Mouse (Mus musculus) heart, adult 8-10 months (tissue): Measurements from ENCODE around the gene Gm9745. TPM values are rescaled to one million over a fixed set of nuclear protein-coding genes. Genes with fewer than 3 reads are reported as not detected.
A peak's percentile ranks its signal among the peaks of the same experiment; 100 is the strongest.
"Not testable (repeated sequence)": the region's sequence is repeated elsewhere in the genome, so short reads cannot be mapped to it uniquely, and the experiment has no call there.

Experiments
- DNase-seq: peaks from one replicate; pipeline ENCODE4 v3.0.0; 2022; ENCODE audit warnings: low spot score
- total RNA-seq, 4 experiments: library from RNA; stranded (reverse); gene quantifications; 2 replicates each; pipeline ENCODE4 v1.2.4; 2022

The Gm9745 gene
- not detected for total RNA-seq

DNA sequence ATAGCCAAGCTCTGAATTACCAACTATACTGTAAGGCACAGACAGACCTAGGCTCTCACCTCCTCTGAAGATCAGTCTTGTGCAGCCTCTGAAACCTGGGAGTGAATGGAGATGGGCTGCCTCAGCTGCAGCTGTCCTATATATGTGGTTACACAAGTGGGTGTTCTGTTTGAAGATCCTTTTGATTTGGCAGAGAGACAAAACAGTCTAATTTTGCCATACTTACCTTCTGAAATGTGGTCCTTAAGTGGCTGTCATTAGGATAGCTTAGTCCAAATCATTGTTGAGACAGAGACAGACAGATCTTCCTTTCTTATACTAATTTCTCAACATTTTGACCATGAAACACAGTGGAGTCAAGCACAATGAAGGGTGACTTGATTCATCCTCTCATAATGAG lies at the start of gene Gm9745:
Gene Gm9745, minus strand, starts transcription at position 101 of the 400 bp plus-strand sequence.
- not testable (repeated sequence) for DNase-seq

DNA sequence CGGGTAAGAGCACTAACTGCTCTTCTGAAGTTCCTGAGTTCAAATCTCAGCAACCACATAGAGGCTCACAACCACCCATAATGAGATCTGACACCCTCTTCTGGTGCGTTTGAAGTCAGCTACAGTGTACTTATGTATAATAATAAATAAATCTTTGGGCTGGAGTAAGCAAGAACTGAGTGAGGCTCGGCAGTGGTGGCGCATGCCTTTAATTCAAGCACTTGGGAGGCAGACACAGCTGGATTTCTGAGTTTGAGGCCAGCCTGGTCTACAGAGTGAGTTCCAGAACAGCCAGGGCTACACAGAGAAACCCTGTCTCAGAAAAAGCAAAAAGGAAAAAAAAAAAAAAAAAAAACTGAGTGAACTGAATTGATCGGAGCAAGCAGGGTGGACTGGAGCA lies 49.2 kb upstream of the Gm9745 start:
- not testable (repeated sequence) for DNase-seq

DNA sequence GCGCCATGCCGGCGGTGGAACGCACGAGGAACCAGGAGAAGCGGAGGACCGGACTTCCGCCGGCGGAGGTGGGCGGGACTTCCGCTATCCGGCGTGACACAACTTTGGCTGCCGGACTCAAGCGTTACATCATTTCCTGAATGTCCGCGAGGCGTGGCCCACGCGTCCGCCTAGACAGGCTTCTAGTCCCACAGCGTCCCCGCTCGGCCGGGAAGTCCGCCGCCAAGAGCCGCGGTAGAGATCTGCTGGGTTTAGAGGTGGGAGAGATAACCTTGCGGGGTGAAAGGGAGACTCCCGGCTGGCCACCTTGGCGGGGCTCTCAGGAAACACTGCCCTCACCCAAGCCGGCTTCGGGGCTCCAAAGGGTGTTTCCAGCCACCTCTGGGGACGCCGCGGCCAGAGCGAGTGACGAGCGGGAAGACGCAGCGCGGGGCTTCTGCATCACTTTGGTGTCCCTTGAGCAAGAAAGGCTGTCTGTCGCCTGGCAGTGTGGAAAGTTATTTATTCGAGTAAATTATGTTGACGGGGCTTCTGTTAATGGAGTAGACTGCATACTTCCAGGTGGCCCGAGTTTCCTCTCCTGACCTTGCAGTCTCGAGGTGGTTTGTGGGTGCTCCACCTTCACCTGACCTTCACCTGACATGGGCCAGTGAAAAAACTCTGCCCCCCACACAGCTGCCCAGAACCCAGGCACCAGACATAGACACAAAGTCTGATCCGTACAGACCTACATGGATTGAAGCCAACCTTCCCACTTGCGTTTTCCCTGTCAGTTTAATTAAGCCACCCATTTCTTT lies 48.2 kb upstream of the Gm9745 start, which contains the start of gene Gtpbp4:
Gene Gtpbp4, minus strand, starts transcription at position 94 of the 797 bp plus-strand sequence.
- peak; percentile 97 for DNase-seq

DNA sequence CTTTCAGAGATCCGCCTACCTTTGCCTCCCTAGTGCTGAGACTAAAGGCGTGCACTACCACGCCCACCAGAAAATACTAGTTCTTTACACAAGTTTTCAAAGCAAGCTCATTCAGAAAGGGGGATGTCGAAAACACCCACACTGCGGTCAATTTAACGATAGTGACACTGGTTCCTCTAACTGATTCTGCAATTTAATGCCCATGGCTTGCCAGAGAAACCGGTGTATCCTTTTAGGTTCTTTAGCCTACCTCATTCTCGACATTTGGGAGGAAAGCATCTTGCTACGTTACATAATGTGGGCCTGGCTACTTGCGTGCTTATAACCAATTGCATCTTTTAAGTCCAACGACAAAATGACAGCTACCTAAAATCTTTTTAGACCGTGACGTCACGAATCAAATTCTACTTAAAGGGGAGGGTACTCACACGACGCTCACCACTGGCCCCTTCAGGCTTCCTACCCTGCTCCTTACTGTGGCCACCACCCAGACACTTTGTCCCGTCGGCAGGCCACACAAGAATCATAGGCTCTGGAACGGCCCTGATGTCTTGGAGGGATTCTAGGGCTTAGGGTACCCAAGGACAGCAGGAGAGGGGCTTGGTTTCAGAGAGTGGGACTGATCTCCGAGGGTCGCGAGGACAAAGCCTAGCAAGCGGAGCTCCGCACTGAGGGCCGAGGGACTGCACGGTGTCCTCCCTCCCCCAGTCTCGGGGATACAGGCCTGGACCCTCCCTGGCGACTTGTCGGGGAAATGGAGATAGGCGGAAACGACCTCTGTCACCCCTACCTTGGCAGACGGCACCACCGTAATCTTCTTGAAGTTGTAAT lies 47.3 kb upstream of the Gm9745 start:
- DNase-seq = no peak

DNA sequence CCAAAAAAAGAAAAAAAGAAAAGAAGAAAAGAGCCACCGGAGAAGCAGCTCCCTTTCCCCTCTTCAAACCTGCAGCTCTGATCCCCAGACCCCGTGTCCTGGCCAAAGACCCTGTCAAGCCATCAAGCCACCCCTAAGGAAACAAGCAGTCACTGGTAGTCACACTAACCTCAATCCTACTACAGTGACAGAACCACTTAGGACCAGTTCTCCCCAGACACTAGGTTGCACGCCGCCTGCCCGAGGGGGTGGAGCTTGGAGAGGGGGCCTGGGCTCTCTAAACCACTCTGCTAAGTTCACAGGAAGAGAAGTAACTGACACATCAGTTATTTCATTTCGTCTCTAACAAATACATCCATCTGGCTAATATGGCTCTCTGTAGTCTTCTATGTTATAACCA lies 44.2 kb upstream of the Gm9745 start:
- DNase-seq = no peak

DNA sequence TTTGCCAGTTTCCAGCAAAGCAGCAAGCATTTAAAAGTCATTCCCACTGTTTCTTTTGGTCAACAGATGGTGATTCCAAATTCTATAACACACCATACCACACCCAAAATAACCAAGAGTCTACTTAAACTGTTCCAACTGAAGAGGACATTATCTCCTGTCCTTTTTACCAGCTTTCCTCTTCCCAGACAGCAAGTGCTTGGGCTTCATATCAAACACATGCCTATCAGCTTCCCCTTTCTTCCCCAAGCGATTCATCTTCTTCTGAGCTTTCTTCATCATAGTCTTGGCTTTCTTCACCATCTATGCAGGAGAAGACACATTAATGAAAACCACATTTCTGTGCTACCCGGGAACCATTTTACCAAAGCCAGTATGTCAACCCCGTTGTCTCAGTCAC lies 24.9 kb upstream of the Gm9745 start:
- DNase-seq = no peak

DNA sequence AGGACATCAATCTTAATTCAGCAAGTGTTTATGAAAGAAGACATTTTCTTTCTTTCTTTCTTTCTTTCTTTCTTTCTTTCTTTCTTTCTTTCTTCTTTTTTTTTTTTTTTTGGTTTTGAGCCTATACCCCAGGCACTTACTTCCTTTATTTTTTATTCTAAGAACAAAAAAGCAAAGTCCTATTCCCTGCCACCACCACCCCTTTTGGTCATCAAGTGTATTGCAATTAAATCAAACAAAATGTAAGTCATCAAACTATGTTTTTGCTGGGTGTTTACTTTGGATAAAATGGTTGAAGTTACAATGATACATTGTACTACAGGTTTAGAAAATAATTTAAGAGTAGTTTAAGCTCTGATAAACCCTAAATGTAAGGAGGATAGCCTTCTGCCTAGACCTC lies 24.3 kb upstream of the Gm9745 start:
- no peak for DNase-seq

DNA sequence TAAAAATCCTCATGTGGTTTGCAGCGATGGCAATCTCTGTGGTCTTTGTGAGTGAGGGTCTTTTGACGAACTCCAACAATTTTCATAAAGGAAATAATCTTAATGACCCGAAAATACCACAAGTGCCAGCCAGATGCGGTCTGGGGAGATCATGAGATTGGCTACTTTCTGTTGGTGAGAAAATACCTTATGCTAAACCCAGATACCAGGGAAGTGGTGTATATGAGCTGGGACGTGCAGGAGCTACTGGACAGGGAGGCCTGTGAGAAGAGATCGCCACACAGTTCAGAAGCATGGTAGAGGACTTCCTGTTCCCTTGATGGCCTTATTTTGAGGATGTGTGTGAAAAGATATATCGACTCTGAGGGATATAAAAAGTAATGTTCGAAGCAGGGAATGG lies 19.7 kb upstream of the Gm9745 start:
- DNase-seq = no peak

DNA sequence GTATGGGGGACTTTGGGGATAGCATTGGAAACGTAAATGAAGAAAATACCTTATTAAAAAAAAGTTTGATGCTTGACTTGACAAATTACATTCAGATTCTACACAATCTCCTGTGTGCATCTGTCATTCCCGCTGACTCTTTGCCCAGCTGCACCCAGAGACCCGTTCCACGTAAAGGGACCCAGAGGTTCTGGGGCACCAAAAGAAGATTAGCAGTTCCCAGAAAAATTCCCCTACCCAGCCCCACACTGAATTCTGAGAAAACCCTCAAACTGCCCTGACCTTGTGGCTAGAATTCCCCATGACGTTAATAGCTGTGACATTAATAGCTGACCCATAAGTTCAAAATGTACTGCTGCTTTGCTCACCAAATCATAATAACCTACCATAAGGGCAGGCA lies 17.2 kb upstream of the Gm9745 start:
- DNase-seq = no peak

DNA sequence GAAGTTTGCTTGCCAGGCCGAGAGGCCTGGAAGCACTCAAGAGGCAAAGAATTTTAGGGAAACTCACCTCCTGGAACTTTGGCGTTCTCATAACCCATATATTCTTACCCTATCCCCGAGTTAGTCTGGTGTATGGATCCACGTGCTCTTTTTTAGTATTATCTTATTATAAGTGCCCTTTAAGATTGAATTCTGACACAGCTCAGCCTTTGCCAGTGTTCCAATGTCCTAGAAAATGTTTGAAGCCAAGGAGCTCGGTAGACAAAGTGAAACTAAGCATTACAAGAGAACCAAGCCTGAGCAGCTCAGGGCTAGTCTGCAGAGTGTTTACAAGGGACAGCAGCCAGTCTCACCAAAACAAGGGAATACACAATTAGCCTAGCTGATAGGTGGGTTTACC lies 14.2 kb upstream of the Gm9745 start:
- peak; percentile 3 for DNase-seq

DNA sequence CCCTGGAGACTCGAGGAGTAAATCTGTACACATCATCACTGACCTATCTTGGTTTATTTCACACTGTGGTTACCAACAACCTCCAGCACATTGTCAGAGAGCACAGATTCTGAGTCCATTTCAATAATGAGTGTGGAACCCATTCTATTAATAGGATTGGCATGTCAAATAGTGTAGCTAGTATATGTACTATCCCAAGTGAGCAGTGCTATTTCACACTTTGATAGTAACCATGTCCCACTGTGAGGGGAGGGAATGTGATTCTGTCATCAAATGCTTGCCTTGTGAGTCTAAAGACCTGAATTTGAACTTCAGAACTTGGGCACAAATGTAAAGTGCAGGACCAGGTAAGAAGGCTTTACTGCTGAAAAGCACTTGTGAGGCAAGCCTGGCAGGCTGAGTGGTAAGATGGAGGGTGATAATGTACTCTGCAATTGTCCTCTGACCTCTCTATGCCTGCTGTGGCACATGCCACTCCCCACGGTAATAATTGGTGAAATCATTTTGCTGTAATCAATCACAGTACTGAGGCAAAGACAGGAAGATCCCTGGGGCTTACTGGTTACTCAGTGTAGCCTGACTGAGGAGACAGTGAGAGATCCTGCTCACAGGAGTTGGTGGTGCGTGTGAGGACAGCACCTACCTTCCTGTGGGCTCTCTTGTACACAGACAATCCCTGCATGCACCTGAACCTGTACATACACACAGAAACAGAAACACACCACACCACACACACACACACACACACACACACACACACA lies 13.3 kb upstream of the Gm9745 start:
- DNase-seq = not testable (repeated sequence)

DNA sequence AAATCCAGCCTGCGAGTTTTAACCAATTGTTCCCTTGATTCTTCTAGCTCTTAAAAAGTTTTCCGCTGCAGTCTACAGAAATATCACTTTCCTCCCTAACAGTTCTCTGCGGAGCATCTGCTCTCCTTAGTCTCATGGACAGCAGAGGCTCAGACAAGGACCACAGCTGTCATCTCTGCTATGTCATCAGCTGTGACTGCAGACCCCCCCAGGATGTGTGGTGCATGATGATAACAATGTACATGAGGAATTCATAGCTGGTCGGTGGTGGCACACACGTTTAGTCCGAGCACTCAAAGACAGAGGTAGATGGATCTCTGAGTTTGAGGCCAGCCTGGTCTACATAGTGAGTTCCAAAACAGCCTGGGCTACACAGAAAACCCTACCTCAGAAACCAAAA lies 11.5 kb upstream of the Gm9745 start:
- DNase-seq = not testable (repeated sequence)

DNA sequence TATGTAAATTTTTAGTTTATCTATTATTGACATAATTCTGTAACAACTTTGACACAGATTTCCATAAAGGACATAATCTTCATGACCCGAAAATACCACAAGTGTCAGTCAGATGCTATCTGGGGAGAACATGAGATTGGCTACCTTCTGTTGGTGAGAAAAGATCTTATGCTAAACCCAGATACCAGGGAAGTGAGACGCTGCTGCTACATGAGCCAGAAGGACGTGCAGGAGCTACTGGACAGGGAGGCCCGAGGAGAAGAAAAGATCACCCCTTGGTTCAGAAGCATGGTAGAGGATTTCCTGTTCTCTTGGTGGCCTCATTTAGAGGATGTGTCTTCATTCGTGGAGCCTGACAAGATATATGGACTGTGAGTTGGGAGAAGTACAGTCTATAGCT lies 11.0 kb upstream of the Gm9745 start:
- DNase-seq = not testable (repeated sequence)

DNA sequence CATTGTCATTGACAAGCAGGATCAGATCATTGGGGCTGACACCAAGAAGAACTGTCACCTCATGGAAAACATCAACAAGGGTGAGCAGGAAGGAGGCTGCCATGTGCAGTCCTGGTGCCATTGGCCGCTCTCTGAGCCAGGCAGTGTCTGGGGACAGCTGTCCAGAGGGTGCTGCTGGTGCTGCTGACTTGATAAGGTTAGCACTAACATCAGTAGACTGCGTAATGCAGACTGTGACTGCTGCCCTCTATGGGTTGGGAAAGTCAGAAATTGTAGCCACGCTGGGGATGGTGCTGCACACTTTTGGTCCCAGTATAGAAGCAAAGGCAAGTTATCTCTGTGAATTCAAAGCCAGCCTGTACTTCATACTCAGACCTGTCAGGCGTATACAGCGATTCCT lies 8.8 kb upstream of the Gm9745 start:
- DNase-seq = not testable (repeated sequence)

DNA sequence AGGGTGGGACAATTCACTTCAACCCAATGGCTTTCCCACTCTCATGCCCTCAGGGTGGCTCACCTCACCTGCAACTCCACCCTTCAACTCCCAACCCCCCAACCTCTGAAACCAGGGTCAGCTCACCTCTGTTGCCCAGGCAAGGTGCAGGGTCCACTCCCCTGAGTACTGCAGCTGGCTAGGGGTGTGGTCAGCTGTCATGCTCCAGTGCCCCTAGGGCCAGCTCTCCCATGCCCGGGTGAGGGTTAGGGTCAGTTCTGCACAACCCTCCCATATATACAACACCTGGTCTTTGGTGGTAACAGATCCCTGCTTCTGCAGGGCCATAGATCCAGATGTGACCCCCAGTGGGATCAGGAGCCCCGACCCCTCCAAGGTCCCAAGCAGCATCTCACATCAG lies 7.1 kb upstream of the Gm9745 start:
- not testable (repeated sequence) for DNase-seq

DNA sequence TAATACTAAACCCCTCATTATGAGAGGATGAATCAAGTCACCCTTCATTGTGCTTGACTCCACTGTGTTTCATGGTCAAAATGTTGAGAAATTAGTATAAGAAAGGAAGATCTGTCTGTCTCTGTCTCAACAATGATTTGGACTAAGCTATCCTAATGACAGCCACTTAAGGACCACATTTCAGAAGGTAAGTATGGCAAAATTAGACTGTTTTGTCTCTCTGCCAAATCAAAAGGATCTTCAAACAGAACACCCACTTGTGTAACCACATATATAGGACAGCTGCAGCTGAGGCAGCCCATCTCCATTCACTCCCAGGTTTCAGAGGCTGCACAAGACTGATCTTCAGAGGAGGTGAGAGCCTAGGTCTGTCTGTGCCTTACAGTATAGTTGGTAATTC lies 4.5 kb upstream of the Gm9745 start, which contains the start of gene Idi2:
Gene Idi2, plus strand, starts transcription at position 301 of the 400 bp plus-strand sequence.
- not testable (repeated sequence) for DNase-seq

DNA sequence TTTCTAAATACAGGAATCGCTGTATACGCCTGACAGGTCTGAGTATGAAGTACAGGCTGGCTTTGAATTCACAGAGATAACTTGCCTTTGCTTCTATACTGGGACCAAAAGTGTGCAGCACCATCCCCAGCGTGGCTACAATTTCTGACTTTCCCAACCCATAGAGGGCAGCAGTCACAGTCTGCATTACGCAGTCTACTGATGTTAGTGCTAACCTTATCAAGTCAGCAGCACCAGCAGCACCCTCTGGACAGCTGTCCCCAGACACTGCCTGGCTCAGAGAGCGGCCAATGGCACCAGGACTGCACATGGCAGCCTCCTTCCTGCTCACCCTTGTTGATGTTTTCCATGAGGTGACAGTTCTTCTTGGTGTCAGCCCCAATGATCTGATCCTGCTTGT lies 4.2 kb downstream of the Gm9745 start:
- not testable (repeated sequence) for DNase-seq

DNA sequence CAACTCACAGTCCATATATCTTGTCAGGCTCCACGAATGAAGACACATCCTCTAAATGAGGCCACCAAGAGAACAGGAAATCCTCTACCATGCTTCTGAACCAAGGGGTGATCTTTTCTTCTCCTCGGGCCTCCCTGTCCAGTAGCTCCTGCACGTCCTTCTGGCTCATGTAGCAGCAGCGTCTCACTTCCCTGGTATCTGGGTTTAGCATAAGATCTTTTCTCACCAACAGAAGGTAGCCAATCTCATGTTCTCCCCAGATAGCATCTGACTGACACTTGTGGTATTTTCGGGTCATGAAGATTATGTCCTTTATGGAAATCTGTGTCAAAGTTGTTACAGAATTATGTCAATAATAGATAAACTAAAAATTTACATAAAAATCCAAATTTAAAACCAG lies 6.3 kb downstream of the Gm9745 start:
- not testable (repeated sequence) for DNase-seq

DNA sequence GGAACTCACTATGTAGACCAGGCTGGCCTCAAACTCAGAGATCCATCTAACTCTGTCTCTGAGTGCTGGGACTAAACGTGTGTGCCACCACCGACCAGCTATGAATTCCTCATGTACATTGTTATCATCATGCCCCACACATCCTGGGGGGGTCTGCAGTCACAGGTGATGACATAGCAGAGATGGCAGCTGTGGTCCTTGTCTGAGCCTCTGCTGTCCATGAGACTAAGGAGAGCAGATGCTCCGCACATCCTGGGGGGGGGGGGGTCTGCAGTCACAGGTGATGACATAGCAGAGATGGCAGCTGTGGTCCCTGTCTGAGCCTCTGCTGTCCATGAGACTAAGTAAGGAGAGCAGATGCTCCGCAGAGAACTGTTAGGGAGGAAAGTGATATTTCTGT lies 6.9 kb downstream of the Gm9745 start:
- DNase-seq = not testable (repeated sequence)

DNA sequence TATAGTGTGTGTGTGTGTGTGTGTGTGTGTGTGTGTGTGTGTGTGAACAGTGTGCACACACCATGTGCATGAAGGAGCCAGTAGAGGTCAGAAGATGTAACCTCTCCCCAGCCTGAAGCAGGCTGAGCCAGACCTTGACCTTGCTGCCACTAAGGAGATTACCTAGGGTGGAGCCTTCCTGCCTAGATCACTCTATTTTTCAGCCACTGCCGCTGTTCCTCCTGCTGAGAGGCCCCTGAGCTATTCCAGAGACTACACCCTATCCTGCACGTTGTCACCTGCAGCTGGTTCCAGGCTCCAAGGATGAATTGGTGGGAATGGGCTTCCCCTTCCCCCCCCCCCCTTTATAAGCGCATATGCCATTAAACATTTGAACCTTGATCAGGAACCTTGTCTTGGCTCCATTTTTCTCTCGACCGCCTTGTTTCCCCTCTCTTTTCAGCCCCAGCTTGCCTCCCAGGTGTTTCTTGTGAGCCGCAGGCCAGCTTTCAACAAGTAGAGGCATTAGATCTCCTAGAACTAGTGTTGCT lies 10.4 kb downstream of the Gm9745 start:
- not testable (repeated sequence) for DNase-seq

DNA sequence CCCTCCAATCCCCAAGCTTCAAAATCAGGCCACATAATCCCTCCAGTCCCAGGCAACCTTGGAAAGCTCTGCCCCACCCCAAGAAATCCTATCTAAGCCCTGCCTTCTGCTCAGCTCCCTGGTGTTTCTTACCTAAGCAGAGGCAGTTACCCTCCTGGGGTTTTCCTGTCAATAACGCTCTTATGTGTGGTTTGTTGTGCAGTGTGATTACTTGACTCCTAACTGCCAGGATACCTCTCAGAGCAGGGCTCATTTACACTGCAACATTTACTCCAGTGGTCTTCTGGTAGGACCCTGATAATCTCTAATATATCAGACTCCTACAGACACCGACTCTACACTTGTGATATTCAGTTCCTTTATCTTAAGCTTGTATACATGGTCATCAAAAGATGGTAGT lies 14.5 kb downstream of the Gm9745 start:
- no peak for DNase-seq

DNA sequence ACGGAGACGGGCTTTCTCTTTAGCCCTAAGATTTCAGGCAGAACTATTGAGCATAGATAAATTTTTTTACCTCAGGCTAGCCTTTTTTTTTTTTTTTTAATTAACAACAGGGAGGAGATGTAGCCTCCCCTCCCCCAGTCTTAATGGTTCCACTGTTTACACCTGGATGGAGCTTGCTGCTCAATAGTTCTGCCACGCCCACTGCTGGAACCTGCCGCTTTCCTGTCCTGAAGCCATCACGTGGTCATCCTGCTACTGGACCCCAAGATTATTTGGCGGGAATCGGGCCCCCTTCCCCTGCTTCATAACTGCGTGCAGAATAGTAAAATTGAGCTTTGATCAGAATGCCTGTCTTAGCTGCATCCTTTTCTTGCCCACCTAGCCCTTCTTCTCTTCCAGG lies 34.1 kb downstream of the Gm9745 start:
- not testable (repeated sequence) for DNase-seq
